Mouse (Mus musculus) cerebellum, postnatal 25 days (tissue): Measurements from ENCODE around the gene Polg.
A peak's percentile ranks its signal among the peaks of the same experiment; 100 is the strongest.

ENCODE experiments used
- DNase-seq, 2 experiments: peaks; one replicate each; pipeline ENCODE4 v3.0.0; 2021; ENCODE audit warnings: mixed read lengths in 2 of 2

The Polg gene

GRCm38 (mm10) chr7:79502152-79503102 is 36.3 kb upstream of the Polg start:
- DNase-seq, result peak; percentile 20 to 29

- DNase-seq, result peak; percentile 69 to 75
Measured at GRCm38 (mm10) chr7:79501581-79502031, 35.4 kb upstream of the Polg start.

- peak; percentile 47 to 51 for DNase-seq
Measured at GRCm38 (mm10) chr7:79500681-79501306, 34.6 kb upstream of the Polg start.

GRCm38 (mm10) chr7:79499596-79500570 is 33.7 kb upstream of the Polg start:
- peak; percentile 91 to 94 for DNase-seq

- peak; percentile 68 to 71 for DNase-seq
Measured at GRCm38 (mm10) chr7:79498965-79499595, 32.9 kb upstream of the Polg start.

- DNase-seq, result no peak
Measured at GRCm38 (mm10) chr7:79498356-79498755, 32.2 kb upstream of the Polg start.

- DNase-seq, result peak in 1 of 2 experiments; percentile 46
Measured at GRCm38 (mm10) chr7:79497701-79498115, 31.5 kb upstream of the Polg start.

GRCm38 (mm10) chr7:79496816-79497328 is 30.7 kb upstream of the Polg start:
- DNase-seq, result peak in 1 of 2 experiments; percentile 15

GRCm38 (mm10) chr7:79495988-79496815 is 30.0 kb upstream of the Polg start:
- peak; percentile 97 for DNase-seq

GRCm38 (mm10) chr7:79493915-79494314 is 27.8 kb upstream of the Polg start:
- peak; percentile 83 to 88 for DNase-seq

- no peak for DNase-seq
Measured at GRCm38 (mm10) chr7:79486528-79486927, 20.4 kb upstream of the Polg start.

GRCm38 (mm10) chr7:79474831-79475399 is 8.8 kb upstream of the Polg start:
- no peak for DNase-seq

- no peak for DNase-seq
Measured at GRCm38 (mm10) chr7:79473496-79474194, 7.5 kb upstream of the Polg start.

- DNase-seq, result no peak
Measured at GRCm38 (mm10) chr7:79472792-79473191, 6.6 kb upstream of the Polg start.

GRCm38 (mm10) chr7:79471436-79471835 is 5.3 kb upstream of the Polg start:
- DNase-seq, result no peak

GRCm38 (mm10) chr7:79470718-79471117 is 4.6 kb upstream of the Polg start:
- no peak for DNase-seq

- no peak for DNase-seq
Measured at GRCm38 (mm10) chr7:79469766-79470165, 3.6 kb upstream of the Polg start.

- no peak for DNase-seq
Measured at GRCm38 (mm10) chr7:79468994-79469393, 2.8 kb upstream of the Polg start.

- no peak for DNase-seq
Measured at GRCm38 (mm10) chr7:79467951-79468350, 1.8 kb upstream of the Polg start.
